Mouse (Mus musculus) left cerebral cortex, postnatal 36 days (tissue): ENCODE results near the gene Gm8773. TPM values are rescaled to one million over a fixed set of nuclear protein-coding genes. Genes with fewer than 3 reads are reported as not detected.

Source experiments
- DNase-seq, 2 experiments: peaks; one replicate each; pipeline ENCODE4 v3.0.0; 2021 to 2022; ENCODE audit warnings: low spot score in 2 of 2, mixed read lengths in 1 of 2
- intact Hi-C: fragments of 180-260 bp; cut with DNase I; formaldehyde crosslinking; loops from one replicate; pipeline ENCODE4 v1.15.1; 2025
- total RNA-seq, 2 experiments: library from RNA; stranded (reverse); gene quantifications; 2 replicates each; pipeline ENCODE4 v1.2.3; 2021

The Gm8773 gene
- total RNA-seq, result not detected

- DNase-seq, result peak; percentile 8 to 12
- intact Hi-C loops, result no loop called here
Measured at GRCm38 (mm10) chr5:5573749-5574317, at the start of gene Gm8773. Gene Gm8773, plus strand, starts transcription at chr5:5573799.

- intact Hi-C loops, result no loop called here
- no peak for DNase-seq
Measured at GRCm38 (mm10) chr5:5533656-5534420, 39.8 kb upstream of the Gm8773 start.

- DNase-seq, result no peak
- intact Hi-C loops, result no loop called here
Measured at GRCm38 (mm10) chr5:5536131-5536530, 37.5 kb upstream of the Gm8773 start.

GRCm38 (mm10) chr5:5539771-5540170 lies 33.8 kb upstream of the Gm8773 start:
- DNase-seq, result no peak
- intact Hi-C loops, result no loop called here

GRCm38 (mm10) chr5:5540385-5540784 lies 33.2 kb upstream of the Gm8773 start:
- intact Hi-C loops, result no loop called here
- DNase-seq, result no peak

GRCm38 (mm10) chr5:5551110-5551509 lies 22.5 kb upstream of the Gm8773 start:
- no peak for DNase-seq
- intact Hi-C loops, result no loop called here

GRCm38 (mm10) chr5:5559079-5559740 lies 14.4 kb upstream of the Gm8773 start, which contains the start of gene Gtpbp10:
Gene Gtpbp10, minus strand, starts transcription at chr5:5559538.
- intact Hi-C loops, result loop anchor here (2.0 kb wide), 1 partner anchor 44 kb away; the partner anchor contains the start of gene Cldn12
- DNase-seq, result peak; percentile 93 to 94

GRCm38 (mm10) chr5:5559798-5560197 lies 13.8 kb upstream of the Gm8773 start:
- DNase-seq, result no peak
- intact Hi-C loops, result loop anchor here (2.0 kb wide), 1 partner anchor 45 kb away; the partner anchor contains the start of gene Cldn12

- intact Hi-C loops, result no loop called here
- DNase-seq, result no peak
Measured at GRCm38 (mm10) chr5:5561041-5561706, 12.4 kb upstream of the Gm8773 start.

GRCm38 (mm10) chr5:5562435-5562834 lies 11.2 kb upstream of the Gm8773 start:
- intact Hi-C loops, result no loop called here
- DNase-seq, result no peak

GRCm38 (mm10) chr5:5587686-5588085 lies 14.1 kb downstream of the Gm8773 start:
- no peak for DNase-seq
- intact Hi-C loops, result no loop called here

- intact Hi-C loops, result no loop called here
- no peak for DNase-seq
Measured at GRCm38 (mm10) chr5:5610540-5610939, 36.9 kb downstream of the Gm8773 start.

GRCm38 (mm10) chr5:5618329-5618728 lies 44.7 kb downstream of the Gm8773 start:
- DNase-seq, result no peak
- intact Hi-C loops, result no loop called here

GRCm38 (mm10) chr5:5625491-5625890 lies 51.9 kb downstream of the Gm8773 start:
- no peak for DNase-seq
- intact Hi-C loops, result no loop called here

Other genes starting within 250 kb of the Gm8773 start
- 100 to 1,000 TPM; 196 to 198 TPM for gene Cdk14, start 153.5 kb upstream of the Gm8773 start, total RNA-seq
- gene 1700015F17Rik, start 94.7 kb upstream of the Gm8773 start, total RNA-seq, result under 1 TPM in 1 of 2 experiments, not detected in 1; 0.79 TPM
- 10 to 100 TPM; 42.1 to 44.2 TPM for gene Cldn12, start 58.8 kb upstream of the Gm8773 start, total RNA-seq
- 10 to 100 TPM in 1 of 2 experiments, 1 to 10 TPM in 1; 9.0 to 12.0 TPM for gene Gtpbp10, start 14.3 kb upstream of the Gm8773 start, total RNA-seq
- 10 to 100 TPM; 16.8 to 33.1 TPM for gene Cfap69, start 90.4 kb downstream of the Gm8773 start, total RNA-seq
- gene Steap2, start 120.8 kb downstream of the Gm8773 start, total RNA-seq, result 1 to 10 TPM; 8.1 to 8.8 TPM
- gene Steap1, start 175.5 kb downstream of the Gm8773 start, total RNA-seq, result not detected